Mouse (Mus musculus) olfactory bulb, adult 2 months (tissue): ENCODE measurements around the gene Cmtm7. TPM values are rescaled to one million over a fixed set of nuclear protein-coding genes. Genes with fewer than 3 reads are reported as not detected.

Experiments
- H3K27ac ChIP-seq: fragments of 200-500 bp; 2 replicates; pipeline ENCODE4 v1.5.1; 2012; ENCODE audit warnings: low read depth, low read length; ENCODE audit not compliant: insufficient read depth
- H3K4me1 ChIP-seq: fragments of 200-500 bp; 2 replicates; pipeline ENCODE4 v1.6.1; 2012; ENCODE audit warnings: low read length; ENCODE audit not compliant: control insufficient read depth, insufficient read depth
- H3K4me3 ChIP-seq: fragments of 200-500 bp; 2 replicates; pipeline ENCODE4 v1.5.1; 2012; ENCODE audit warnings: mild to moderate bottlenecking, low read depth, low read length, moderate library complexity; ENCODE audit not compliant: insufficient read depth
- CTCF ChIP-seq: fragments of 200-500 bp; IDR thresholded peaks from 2 replicates; pipeline ENCODE4 v1.5.1; 2012; ENCODE audit warnings: low read depth, mild to moderate bottlenecking, low read length, moderate library complexity; ENCODE audit not compliant: insufficient read depth
- POLR2A ChIP-seq: fragments of 200-500 bp; IDR thresholded peaks from 2 replicates; pipeline ENCODE4 v1.6.1; 2012; ENCODE audit warnings: mild to moderate bottlenecking, low read depth, low read length, moderate library complexity; ENCODE audit not compliant: insufficient read depth
- WGBS: fragments of 180-500 bp; shearing (Covaris S2); methylation state at CpG from one replicate; pipeline ENCODE4 v1.1.7; 2018; 5-methylcytosine and 5-hydroxymethylcytosine counted together
- polyA plus RNA-seq: library from polyadenylated mRNA; stranded (reverse); fragments of >200 nt; gene quantifications from 2 replicates; pipeline ENCODE4 v1.2.4, GENCODE M21; 2012; ENCODE audit warnings: low replicate concordance; ENCODE audit not compliant: missing spikeins, insufficient read depth, insufficient read length

Gene Cmtm7
- polyA plus RNA-seq, 1 experiment, result not detected

- H3K27ac ChIP-seq, result no peak overlapping the region
- TF ChIP-seq POLR2A (no peak), CTCF (no peak)
- peaks cover 4% of the 10 kb centered on the region for H3K4me1 ChIP-seq
- no peak overlapping the region for H3K4me3 ChIP-seq
- WGBS, result 3% methylated on average over 3 of the region's 3 CpGs
Measured at GRCm38 (mm10) chr9:114727315-114727714, 54.3 kb downstream of the Cmtm7 start.

DNA sequence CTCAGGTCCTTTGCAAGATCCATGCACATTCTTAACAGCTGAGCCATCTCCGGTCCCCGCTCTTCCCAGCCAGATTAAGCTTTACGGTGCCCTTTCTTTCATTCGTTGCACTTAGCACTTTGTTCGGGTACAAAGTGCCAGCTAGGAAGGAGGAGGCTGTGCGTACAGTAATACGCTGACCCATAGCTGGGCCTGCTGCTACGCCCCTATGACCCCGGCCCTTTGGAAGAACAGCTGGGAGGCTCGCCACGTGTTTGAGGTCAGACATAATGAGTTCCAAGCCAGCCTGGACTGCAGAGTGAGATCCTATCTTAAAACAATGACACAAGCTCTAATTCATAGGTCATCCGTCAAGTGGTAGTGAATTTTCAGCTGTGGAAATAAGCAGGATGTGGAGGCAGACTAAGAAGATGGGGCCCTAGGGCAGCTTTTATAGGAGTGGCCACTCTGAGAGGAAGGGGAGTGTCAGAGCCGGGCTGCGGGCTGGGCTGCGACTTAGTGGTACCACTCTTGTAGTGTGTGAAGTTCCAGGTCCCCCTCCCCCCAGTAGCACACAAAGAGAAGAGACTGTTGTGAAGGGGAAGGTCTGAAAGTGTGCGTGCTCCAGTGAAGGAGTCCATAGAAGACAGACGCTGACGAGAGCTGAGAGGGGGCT is 64.9 kb downstream of the Cmtm7 start:
- 87% methylated on average over 18 of the region's 18 CpGs for WGBS
- Histone ChIP-seq H3K27ac (no peak overlapping the region), H3K4me3 (no peak overlapping the region), H3K4me1 (no peaks in the 10 kb centered on the region)
- TF ChIP-seq POLR2A (no peak), CTCF (no peak)

- Histone ChIP-seq H3K27ac (no peak overlapping the region), H3K4me3 (no peak overlapping the region), H3K4me1 (no peaks in the 10 kb centered on the region)
- TF ChIP-seq CTCF (no peak), POLR2A (no peak)
- WGBS, result 94% methylated on average over 7 of the region's 7 CpGs
Measured at GRCm38 (mm10) chr9:114713481-114713880, 68.2 kb downstream of the Cmtm7 start.

DNA sequence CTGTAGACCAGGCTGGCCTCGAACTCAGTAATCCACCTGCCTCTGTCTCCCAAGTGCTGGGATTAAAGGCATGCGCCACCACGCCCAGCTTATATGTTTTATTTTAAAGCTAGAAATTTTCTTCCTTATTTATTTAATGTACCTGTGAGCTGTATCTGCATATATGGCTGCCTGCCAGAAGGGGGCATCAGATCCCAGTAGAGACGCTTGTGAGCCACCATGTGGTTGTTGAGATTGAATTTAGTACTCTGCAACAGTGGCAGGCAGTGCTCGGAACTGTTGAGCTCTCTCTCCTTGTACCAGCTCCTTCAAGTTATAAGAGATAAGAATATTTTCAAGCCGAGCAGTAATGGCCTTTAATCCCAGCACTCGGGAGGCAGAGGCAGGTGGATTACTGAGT is 71.3 kb downstream of the Cmtm7 start:
- WGBS, result 80% methylated on average over 7 of the region's 7 CpGs

GRCm38 (mm10) chr9:114707805-114708204 is 73.9 kb downstream of the Cmtm7 start:
- H3K27ac ChIP-seq, result no peak overlapping the region
- WGBS, result 97% methylated on average over 4 of the region's 4 CpGs
- H3K4me3 ChIP-seq, result no peak overlapping the region
- TF ChIP-seq CTCF (no peak), POLR2A (no peak)
- no peaks in the 10 kb centered on the region for H3K4me1 ChIP-seq

More for the DNA sequence above, 71.3 kb downstream of the Cmtm7 start:
- TF ChIP-seq POLR2A, result no peak
- TF ChIP-seq CTCF, result no peak
- H3K4me1 ChIP-seq, result no peaks in the 10 kb centered on the region
- H3K27ac ChIP-seq, result no peak overlapping the region
- H3K4me3 ChIP-seq, result no peak overlapping the region

Other genes starting within 250 kb of the Cmtm7 start
- gene Trim71, start 217.5 kb downstream of the Cmtm7 start, polyA plus RNA-seq, result not detected in 2 replicates
- gene Cnot10, start 141.7 kb downstream of the Cmtm7 start, polyA plus RNA-seq, result not detected in 2 replicates
- gene Dync1li1, start 93.1 kb downstream of the Cmtm7 start, polyA plus RNA-seq, result not detected in 2 replicates
- not detected in 2 replicates for gene Cmtm6, start 50.7 kb downstream of the Cmtm7 start, polyA plus RNA-seq
- gene Cmtm8, start 62.3 kb upstream of the Cmtm7 start, polyA plus RNA-seq, result not detected in 2 replicates
- gene Gpd1l, start 152.1 kb upstream of the Cmtm7 start, polyA plus RNA-seq, result not detected in 2 replicates
- not detected in 2 replicates for gene Osbpl10, start 196.7 kb upstream of the Cmtm7 start, polyA plus RNA-seq
- not detected in 2 replicates for gene Rps27rt, start 200.9 kb upstream of the Cmtm7 start, polyA plus RNA-seq